Comparison of ENCODE assay signal across 25 mouse cellular contexts in the genomic region with DNA sequence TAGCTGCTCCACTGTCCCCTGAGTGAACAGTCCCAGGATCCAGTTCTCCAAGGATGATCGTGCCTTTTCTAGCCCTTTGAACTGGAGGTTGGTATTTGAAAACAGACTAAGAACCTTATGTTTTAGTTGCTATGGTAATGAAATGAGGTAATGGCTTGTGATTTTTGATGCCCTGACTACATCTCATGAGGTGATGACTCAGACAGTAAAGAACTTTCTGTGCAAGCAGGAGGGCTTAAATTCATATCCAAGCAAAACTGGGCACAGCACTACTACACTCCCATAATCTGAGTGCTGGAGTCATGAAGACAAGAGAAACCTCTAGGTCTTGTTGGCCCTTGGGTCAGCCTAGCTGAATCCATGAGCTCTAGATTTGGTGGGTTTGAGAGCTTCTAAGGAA.
DNase-seq lines count a peak whose midpoint lies in the region; ATAC-seq and TF ChIP-seq lines count a peak whose summit lies in the region.
"Had no signal": no experiment of that assay in that cellular context is flagged by ENCODE, and none has a peak within 500 bp of the region (broad histone marks: within the 10 kb centered on the region; RNA-seq: fewer than 3 reads in every experiment).

No protein-coding gene starts in this region.

- H3K9me3 ChIP-seq in midbrain, embryonic 11.5 days (ENCODE audit: control insufficient read depth, low read length) = no peaks in the 10 kb centered on the region
- no peaks in the 10 kb centered on the region for H3K9me3 ChIP-seq in midbrain, embryonic 16.5 days (replicated peaks; ENCODE audit: control insufficient read depth, low read length, poor library complexity, severe bottlenecking)

- H3K27ac ChIP-seq in midbrain, embryonic 11.5 days (ENCODE audit: low read depth, low read length) = no peak overlapping the region
- H3K27ac ChIP-seq in midbrain, embryonic 16.5 days (ENCODE audit: low read length) = no peak overlapping the region
- peak overlapping the region; percentile 52; the same call in 1 of the 2 replicates for H3K27ac ChIP-seq in olfactory bulb, adult 2 months (ENCODE audit: insufficient read depth, low read depth, low read length)
- H3K27ac ChIP-seq: embryonic facial prominence, embryonic 10.5 days; embryonic facial prominence, embryonic 12.5 days; forebrain, embryonic 10.5 days; forebrain, embryonic 12.5 days had no signal

- no peak for TF ChIP-seq CTCF in Patski (IDR thresholded peaks at IDR 0.05)
- no peak for TF ChIP-seq CTCF in olfactory bulb, adult 2 months (IDR thresholded peaks at IDR 0.05; ENCODE audit: insufficient read depth, low read depth, low read length)

- TF ChIP-seq POLR2A in olfactory bulb, adult 2 months (IDR thresholded peaks at IDR 0.05; ENCODE audit: insufficient read depth, low read depth, low read length) = no peak

- peak; percentile 77 for DNase-seq in midbrain, embryonic 11.5 days (ENCODE audit: low spot score, missing footprints)
- DNase-seq in Patski (ENCODE audit: low read depth, low spot score) (peak; percentile 74), liver (no peak)
- DNase-seq in brain, adult 2 months (ENCODE audit: low read depth, low spot score) = peak; percentile 57
- DNase-seq in frontal cortex, postnatal 25 days (ENCODE audit: low spot score in 2 of 2) = no peak
- DNase-seq in cerebellum, adult 11 months = no peak
- DNase-seq: adrenal gland, adult 2 months; adrenal gland, postnatal 10 days; adrenal gland, postnatal 36 days; cerebellum, adult 11-12 months; cerebellum, adult 2 months; cerebellum, adult 9-10 months; cerebellum, postnatal 10 days; cerebellum, postnatal 25 days had no signal

- in situ Hi-C loops in Patski (cut with MboI; ENCODE audit: low pct_unique_long_range_greater_than_20kb) = loop anchor here (5.0 kb wide), 1 partner anchor 76 kb away; no protein-coding TSS in a partner anchor

- H3K36me3 ChIP-seq in midbrain, embryonic 11.5 days (ENCODE audit: control insufficient read depth, insufficient read depth, low read length) = no peaks in the 10 kb centered on the region
- H3K36me3 ChIP-seq in midbrain, embryonic 16.5 days (ENCODE audit: control insufficient read depth, insufficient read depth, low read length) = no peaks in the 10 kb centered on the region
- H3K36me3 ChIP-seq: embryonic facial prominence, embryonic 10.5 days; embryonic facial prominence, embryonic 12.5 days; forebrain, embryonic 10.5 days; forebrain, embryonic 12.5 days; G1E had no signal

- H3K27me3 ChIP-seq in midbrain, embryonic 11.5 days (ENCODE audit: control insufficient read depth, insufficient read depth, low read length) = no peaks in the 10 kb centered on the region; the same call in 1 of the 2 replicates
- H3K27me3 ChIP-seq in midbrain, embryonic 16.5 days (ENCODE audit: control insufficient read depth, insufficient read depth, low read depth, low read length) = no peaks in the 10 kb centered on the region
- no peaks in the 10 kb centered on the region for H3K27me3 ChIP-seq in Patski
- H3K27me3 ChIP-seq: CH12.LX; embryonic facial prominence, embryonic 12.5 days had no signal

- POLR2A ChIA-PET in Patski (lab: Charles Lee) = no interaction called here

- CTCF ChIA-PET in Patski (lab: Charles Lee) = interaction anchor here (0.8 kb wide), 1 partner anchor 9 kb away, joined by 3 read pairs; no protein-coding TSS in a partner anchor

- ATAC-seq in midbrain, embryonic 11.5 days (ENCODE audit: low FRiP score) = no peak
- no peak for ATAC-seq in midbrain, embryonic 16.5 days
- ATAC-seq in Patski = peak; percentile 51
- ATAC-seq: CD4-positive, CD25-positive, alpha-beta regulatory T cell, adult 4 months; forebrain, embryonic 14.5 days; forebrain, embryonic 16.5 days had no signal

- peaks cover 3% of the 10 kb centered on the region; the same call in 1 of the 2 replicates for H3K4me1 ChIP-seq in midbrain, embryonic 11.5 days (ENCODE audit: control insufficient read depth, insufficient read depth, low read length)
- H3K4me1 ChIP-seq in midbrain, embryonic 16.5 days (ENCODE audit: control insufficient read depth, insufficient read depth, low read length) = peaks cover under 1% of the 10 kb centered on the region
- peaks cover 9% of the 10 kb centered on the region for H3K4me1 ChIP-seq in olfactory bulb, adult 2 months (ENCODE audit: control insufficient read depth, insufficient read depth, low read length)
- H3K4me1 ChIP-seq: embryonic facial prominence, embryonic 10.5 days; embryonic facial prominence, embryonic 12.5 days had no signal

- H3K4me2 ChIP-seq in midbrain, embryonic 11.5 days = no peak overlapping the region
- no peak overlapping the region for H3K4me2 ChIP-seq in midbrain, embryonic 16.5 days (ENCODE audit: low read length)
- H3K4me2 ChIP-seq: embryonic facial prominence, embryonic 12.5 days; forebrain, embryonic 12.5 days had no signal

- 91% methylated on average over 1 of the region's 1 CpGs for WGBS in midbrain, embryonic 11.5 days
- WGBS in midbrain, embryonic 16.5 days = 68% methylated on average over 1 of the region's 1 CpGs
- 46% methylated on average over 1 of the region's 1 CpGs for WGBS in olfactory bulb, adult 2 months

- no peak overlapping the region for H3K4me3 ChIP-seq in midbrain, embryonic 11.5 days (ENCODE audit: low read depth, low read length)
- no peak overlapping the region for H3K4me3 ChIP-seq in midbrain, embryonic 16.5 days (ENCODE audit: low read depth, low read length)
- H3K4me3 ChIP-seq in olfactory bulb, adult 2 months (ENCODE audit: insufficient read depth, low read depth, low read length) = no peak overlapping the region
- H3K4me3 ChIP-seq: embryonic facial prominence, embryonic 10.5 days; embryonic facial prominence, embryonic 12.5 days; forebrain, embryonic 10.5 days; forebrain, embryonic 12.5 days had no signal

- H3K9ac ChIP-seq in midbrain, embryonic 11.5 days (ENCODE audit: low read length) = no peak overlapping the region
- H3K9ac ChIP-seq in midbrain, embryonic 16.5 days (ENCODE audit: low read depth, low read length) = no peak overlapping the region
- H3K9ac ChIP-seq: embryonic facial prominence, embryonic 12.5 days; forebrain, embryonic 12.5 days had no signal

Comparison
In these comparisons a context has a peak if more than half of its experiments do, and no peak if none do; other contexts are left out.
1. DNase-seq: peak in midbrain, embryonic 11.5 days (single experiment), Patski (single experiment) and brain, adult 2 months (single experiment); none in frontal cortex, postnatal 25 days (0 of 2), liver (single experiment) and cerebellum, adult 11 months (single experiment).